Mouse (Mus musculus) midbrain, embryonic 16.5 days (tissue): ENCODE results near the gene Frrs1. TPM values are rescaled to one million over a fixed set of nuclear protein-coding genes. Genes with fewer than 3 reads are reported as not detected.
"Not testable (repeated sequence)": the region's sequence is repeated elsewhere in the genome, so short reads cannot be mapped to it uniquely, and the experiment has no call there.

Source experiments
- ATAC-seq: fragments of 200-750 bp; cut with Nextera tagmentation; 2 replicates; pipeline ENCODE4 v1.8.0; 2017; ENCODE audit warnings: moderate TSS enrichment
- H3K27ac ChIP-seq: fragments of 300-500 bp; sonication (generic); 2 replicates; pipeline ENCODE4 v1.5.1; 2014; ENCODE audit warnings: mild to moderate bottlenecking, low read length, mixed read lengths
- H3K27me3 ChIP-seq: fragments of 300-500 bp; sonication (generic); 2 replicates; pipeline ENCODE4 v1.6.1; 2014; ENCODE audit warnings: low read depth, low read length, mixed read lengths; ENCODE audit not compliant: control insufficient read depth, insufficient read depth
- H3K36me3 ChIP-seq: fragments of 300-500 bp; sonication (generic); 2 replicates; pipeline ENCODE4 v1.6.1; 2014; ENCODE audit warnings: mild to moderate bottlenecking, low read length, moderate library complexity, mixed read lengths; ENCODE audit not compliant: control insufficient read depth, insufficient read depth
- H3K4me1 ChIP-seq: fragments of 300-500 bp; sonication (generic); 2 replicates; pipeline ENCODE4 v1.6.1; 2014; ENCODE audit warnings: mild to moderate bottlenecking, low read length, mixed read lengths; ENCODE audit not compliant: control insufficient read depth, insufficient read depth
- H3K4me2 ChIP-seq: fragments of 300-500 bp; sonication (generic); 2 replicates; pipeline ENCODE4 v1.6.1; 2014; ENCODE audit warnings: mild to moderate bottlenecking, low read length, mixed read lengths
- H3K4me3 ChIP-seq: fragments of 300-500 bp; sonication (generic); 2 replicates; pipeline ENCODE4 v1.5.1; 2014; ENCODE audit warnings: low read depth, mild to moderate bottlenecking, low read length, moderate library complexity, mixed read lengths
- H3K9ac ChIP-seq: fragments of 300-500 bp; sonication (generic); 2 replicates; pipeline ENCODE4 v1.6.1; 2014; ENCODE audit warnings: low read depth, low read length, mixed read lengths
- H3K9me3 ChIP-seq: fragments of 300-500 bp; sonication (generic); replicated peaks from 2 replicates; pipeline ENCODE4 v1.6.1; 2014; ENCODE audit warnings: mild to moderate bottlenecking, low read length, mixed read lengths; ENCODE audit not compliant: control insufficient read depth, poor library complexity, severe bottlenecking
- WGBS: fragments of 180-500 bp; shearing (Covaris S2); extraction: QIAGEN DNeasy Blood & Tissue Kit; methylation state at CpG from one replicate; pipeline ENCODE4 v1.1.7; 2014; 5-methylcytosine and 5-hydroxymethylcytosine counted together
- polyA plus RNA-seq: library from polyadenylated mRNA; unstranded; fragments of >200 nt; fragmentation: Nextera tagmentation; extraction: Ambion mirVana; gene quantifications from 2 replicates; pipeline ENCODE4 v1.2.1, GENCODE M21; 2015

Frrs1 gene
- 6.9 and 7.6 TPM in 2 replicates for polyA plus RNA-seq

- Histone ChIP-seq H3K36me3 (no peaks in the 10 kb centered on the region), H3K4me1 (0 out of 2 replicates have a peak, but pooled peaks cover 4% of the 10 kb centered on the region), H3K4me3 (no peak within 1 kb of the TSS), H3K27ac (no peak within 1 kb of the TSS), H3K9ac (no peak within 1 kb of the TSS), H3K27me3 (no peaks in the 10 kb centered on the region), H3K4me2 (no peak within 1 kb of the TSS), H3K9me3 (no peaks in the 10 kb centered on the region)
- WGBS, result 87% methylated on average over 9 of the region's 9 CpGs
- ATAC-seq, result no peak
Observed at GRCm38 (mm10) chr3:116858941-116859685, at the start of gene Frrs1. TSS of gene Frrs1 (plus strand) at chr3:116859464.

GRCm38 (mm10) chr3:116810351-116810750 lies 48.9 kb upstream of the Frrs1 start:
- not testable (repeated sequence) for H3K36me3 ChIP-seq, H3K9ac ChIP-seq, H3K4me3 ChIP-seq, H3K27ac ChIP-seq, H3K9me3 ChIP-seq, ATAC-seq, H3K27me3 ChIP-seq, H3K4me2 ChIP-seq
- 85% methylated on average over 6 of the region's 6 CpGs for WGBS
- H3K4me1 ChIP-seq, result peaks cover 15% of the 10 kb centered on the region

GRCm38 (mm10) chr3:116812946-116813345 lies 46.3 kb upstream of the Frrs1 start:
- Histone ChIP-seq H3K36me3 (no peaks in the 10 kb centered on the region), H3K27me3 (no peaks in the 10 kb centered on the region), H3K27ac (no peak overlapping the region), H3K4me1 (peaks cover 6% of the 10 kb centered on the region; the same call in 1 of the 2 replicates), H3K4me3 (no peak overlapping the region), H3K9me3 (no peaks in the 10 kb centered on the region), H3K9ac (no peak overlapping the region), H3K4me2 (no peak overlapping the region)
- WGBS, result 91% methylated on average over 2 of the region's 2 CpGs
- ATAC-seq, result no peak

GRCm38 (mm10) chr3:116815305-116815797 lies 43.9 kb upstream of the Frrs1 start:
- Histone ChIP-seq H3K4me2 (no peak overlapping the region), H3K36me3 (no peaks in the 10 kb centered on the region), H3K9ac (no peak overlapping the region), H3K4me3 (no peak overlapping the region), H3K27me3 (no peaks in the 10 kb centered on the region), H3K27ac (no peak overlapping the region), H3K4me1 (peaks cover 2% of the 10 kb centered on the region; the same call in 1 of the 2 replicates), H3K9me3 (no peaks in the 10 kb centered on the region)
- ATAC-seq, result 0 out of 2 replicates have a peak, but pooled peaks have one; percentile 36
- WGBS, result 58% methylated on average over 6 of the region's 6 CpGs

- no peak overlapping the region for H3K4me2 ChIP-seq
- no peak overlapping the region for H3K4me3 ChIP-seq
- no peaks in the 10 kb centered on the region for H3K27me3 ChIP-seq
- H3K36me3 ChIP-seq, result no peaks in the 10 kb centered on the region
- WGBS, result 67% methylated on average over 4 of the region's 4 CpGs
- H3K9ac ChIP-seq, result no peak overlapping the region
- peaks cover 2% of the 10 kb centered on the region; the same call in 1 of the 2 replicates for H3K4me1 ChIP-seq
- no peak for ATAC-seq
- no peaks in the 10 kb centered on the region for H3K9me3 ChIP-seq
- no peak overlapping the region for H3K27ac ChIP-seq
Observed at GRCm38 (mm10) chr3:116815916-116816315, 43.3 kb upstream of the Frrs1 start.

GRCm38 (mm10) chr3:116816674-116817215 lies 42.5 kb upstream of the Frrs1 start:
- Histone ChIP-seq H3K27me3 (no peaks in the 10 kb centered on the region), H3K27ac (no peak overlapping the region), H3K4me2 (no peak overlapping the region), H3K9me3 (no peaks in the 10 kb centered on the region), H3K4me3 (no peak overlapping the region), H3K36me3 (no peaks in the 10 kb centered on the region), H3K9ac (no peak overlapping the region), H3K4me1 (peaks cover 2% of the 10 kb centered on the region; the same call in 1 of the 2 replicates)
- WGBS, result 92% methylated on average over 3 of the region's 3 CpGs
- no peak for ATAC-seq

GRCm38 (mm10) chr3:116817231-116817630 lies 42.0 kb upstream of the Frrs1 start:
- Histone ChIP-seq H3K9ac (no peak overlapping the region), H3K27ac (no peak overlapping the region), H3K36me3 (no peaks in the 10 kb centered on the region), H3K4me2 (no peak overlapping the region), H3K27me3 (no peaks in the 10 kb centered on the region), H3K9me3 (no peaks in the 10 kb centered on the region), H3K4me3 (no peak overlapping the region), H3K4me1 (peaks cover 2% of the 10 kb centered on the region; the same call in 1 of the 2 replicates)
- no peak for ATAC-seq
- WGBS, result 95% methylated on average over 6 of the region's 7 CpGs

- Histone ChIP-seq H3K27ac (no peak overlapping the region), H3K27me3 (no peaks in the 10 kb centered on the region), H3K9me3 (no peaks in the 10 kb centered on the region), H3K4me2 (no peak overlapping the region), H3K9ac (no peak overlapping the region), H3K36me3 (no peaks in the 10 kb centered on the region), H3K4me3 (no peak overlapping the region), H3K4me1 (no peaks in the 10 kb centered on the region)
- no peak for ATAC-seq
- 88% methylated on average over 4 of the region's 4 CpGs for WGBS
Observed at GRCm38 (mm10) chr3:116826471-116827215, 32.6 kb upstream of the Frrs1 start.
